Mouse (Mus musculus) heart, embryonic 11.5 days (tissue): ENCODE results near the gene Ear10. TPM values are rescaled to one million over a fixed set of nuclear protein-coding genes. Genes with fewer than 3 reads are reported as not detected.
"Not testable (repeated sequence)": the region's sequence is repeated elsewhere in the genome, so short reads cannot be mapped to it uniquely, and the experiment has no call there.

Source experiments
- ATAC-seq: fragments of 200-750 bp; cut with Nextera tagmentation; replicated peaks from 2 replicates; pipeline ENCODE4 v1.8.0; 2017; ENCODE audit warnings: moderate library complexity; ENCODE audit not compliant: insufficient number of reproducible peaks, low FRiP score, low TSS enrichment
- H3K27ac ChIP-seq: fragments of 300-500 bp; sonication (generic); 2 replicates; pipeline ENCODE4 v1.5.1; 2014; ENCODE audit warnings: mild to moderate bottlenecking, low read depth, low read length
- H3K27me3 ChIP-seq: fragments of 300-500 bp; sonication (generic); 2 replicates; pipeline ENCODE4 v1.6.1; 2014; ENCODE audit warnings: mild to moderate bottlenecking, low read length, mixed read lengths; ENCODE audit not compliant: control insufficient read depth, insufficient read depth
- H3K36me3 ChIP-seq: fragments of 300-500 bp; sonication (generic); 2 replicates; pipeline ENCODE4 v1.6.1; 2014; ENCODE audit warnings: mild to moderate bottlenecking, low read length, moderate library complexity, mixed read lengths; ENCODE audit not compliant: control insufficient read depth, insufficient read depth
- H3K4me1 ChIP-seq: fragments of 300-500 bp; sonication (generic); 2 replicates; pipeline ENCODE4 v1.6.1; 2014; ENCODE audit warnings: low read length; ENCODE audit not compliant: control insufficient read depth, insufficient read depth
- H3K4me2 ChIP-seq: fragments of 300-500 bp; sonication (generic); 2 replicates; pipeline ENCODE4 v1.6.1; 2014; ENCODE audit warnings: mild to moderate bottlenecking, moderate library complexity
- H3K4me3 ChIP-seq: fragments of 300-500 bp; sonication (generic); 2 replicates; pipeline ENCODE4 v1.5.1; 2014; ENCODE audit warnings: low read depth, low read length
- H3K9ac ChIP-seq: fragments of 300-500 bp; sonication (generic); 2 replicates; pipeline ENCODE4 v1.6.1; 2014; ENCODE audit warnings: mild to moderate bottlenecking, low read depth, low read length, moderate library complexity
- H3K9me3 ChIP-seq: fragments of 300-500 bp; sonication (generic); replicated peaks from 2 replicates; pipeline ENCODE4 v1.6.1; 2016; ENCODE audit warnings: low read length; ENCODE audit not compliant: control insufficient read depth
- WGBS: fragments of 180-500 bp; shearing (Covaris S2); extraction: QIAGEN DNeasy Blood & Tissue Kit; methylation state at CpG from one replicate; pipeline ENCODE4 v1.1.7; 2014; ENCODE audit not compliant: insufficient replicate concordance; 5-methylcytosine and 5-hydroxymethylcytosine counted together
- polyA plus RNA-seq: library from polyadenylated mRNA; unstranded; fragments of >200 nt; fragmentation: Nextera tagmentation; extraction: Ambion mirVana; gene quantifications from 2 replicates; pipeline ENCODE4 v1.2.1, GENCODE M21; 2014

Gene Ear10
- polyA plus RNA-seq: not detected in 2 replicates

- not testable (repeated sequence) for H3K9me3 ChIP-seq, H3K9ac ChIP-seq, H3K27ac ChIP-seq, H3K4me3 ChIP-seq, ATAC-seq, H3K27me3 ChIP-seq, H3K4me2 ChIP-seq, H3K4me1 ChIP-seq, H3K36me3 ChIP-seq
- 78% methylated on average over 3 of the region's 3 CpGs for whole genome bisulfite sequencing
Observed at GRCm38 (mm10) chr14:43923459-43923858, at the start of gene Ear10. Gene Ear10, minus strand, starts transcription at chr14:43923559.

- not testable (repeated sequence) for H3K4me3 ChIP-seq, H3K9ac ChIP-seq, H3K27me3 ChIP-seq, H3K36me3 ChIP-seq, H3K4me1 ChIP-seq, H3K27ac ChIP-seq, ATAC-seq, H3K9me3 ChIP-seq, H3K4me2 ChIP-seq
- no CpG with 5 or more reads among the region's 2 CpGs for WGBS
Observed at GRCm38 (mm10) chr14:43956769-43957168, 33.4 kb upstream of the Ear10 start, which contains the start of gene Ang5. Gene Ang5, plus strand, starts transcription at chr14:43957069.

GRCm38 (mm10) chr14:43955074-43955473 is 31.7 kb upstream of the Ear10 start:
- not testable (repeated sequence) for H3K27me3 ChIP-seq, H3K9me3 ChIP-seq, H3K4me2 ChIP-seq, H3K9ac ChIP-seq, H3K4me3 ChIP-seq, ATAC-seq, H3K4me1 ChIP-seq, H3K36me3 ChIP-seq, H3K27ac ChIP-seq
- no CpG with 5 or more reads among the region's 1 CpGs for WGBS

- ATAC-seq, H3K36me3 ChIP-seq, H3K9me3 ChIP-seq, H3K4me1 ChIP-seq, H3K27ac ChIP-seq, H3K4me3 ChIP-seq, H3K27me3 ChIP-seq, H3K9ac ChIP-seq, H3K4me2 ChIP-seq: not testable (repeated sequence)
- 56% methylated on average over 2 of the region's 2 CpGs for WGBS
Observed at GRCm38 (mm10) chr14:43953382-43953781, 30.0 kb upstream of the Ear10 start.

GRCm38 (mm10) chr14:43933399-43933798 is 10.0 kb upstream of the Ear10 start:
- H3K4me3 ChIP-seq, H3K27ac ChIP-seq, ATAC-seq, H3K36me3 ChIP-seq, H3K27me3 ChIP-seq, H3K9ac ChIP-seq, H3K9me3 ChIP-seq, H3K4me1 ChIP-seq, H3K4me2 ChIP-seq: not testable (repeated sequence)
- 54% methylated on average over 5 of the region's 5 CpGs for WGBS

- H3K4me3 ChIP-seq, H3K27me3 ChIP-seq, H3K4me2 ChIP-seq, H3K27ac ChIP-seq, H3K9me3 ChIP-seq, H3K4me1 ChIP-seq, H3K36me3 ChIP-seq, H3K9ac ChIP-seq, ATAC-seq: not testable (repeated sequence)
- WGBS: 12% methylated on average over 8 of the region's 8 CpGs
Observed at GRCm38 (mm10) chr14:43932991-43933390, 9.6 kb upstream of the Ear10 start.

GRCm38 (mm10) chr14:43925404-43925950 is 2.1 kb upstream of the Ear10 start:
- H3K27ac ChIP-seq: peak overlapping the region; percentile 91
- H3K9ac ChIP-seq: peak overlapping the region; percentile 80
- H3K27me3 ChIP-seq, H3K36me3 ChIP-seq, H3K9me3 ChIP-seq, H3K4me1 ChIP-seq: not testable (repeated sequence)
- H3K4me2 ChIP-seq: peak overlapping the region; percentile 58
- 0 out of 2 replicates have a peak, but pooled peaks have one; percentile 55 for ATAC-seq
- H3K4me3 ChIP-seq: peak overlapping the region; percentile 46
- WGBS: 5% methylated on average over 21 of the region's 21 CpGs

GRCm38 (mm10) chr14:43924688-43925403 is 1.5 kb upstream of the Ear10 start, which contains the start of gene Gm8113:
Gene Gm8113, plus strand, starts transcription at chr14:43925390.
- not testable (repeated sequence) for H3K4me1 ChIP-seq, H3K36me3 ChIP-seq, H3K9me3 ChIP-seq, H3K27me3 ChIP-seq
- Histone ChIP-seq H3K9ac (peak within 1 kb of the TSS; percentile 80), H3K4me3 (peak within 1 kb of the TSS; percentile 46), H3K4me2 (peak within 1 kb of the TSS; percentile 58), H3K27ac (peak within 1 kb of the TSS; percentile 91)
- 11% methylated on average over 10 of the region's 10 CpGs for WGBS
- ATAC-seq: peak; percentile 76

GRCm38 (mm10) chr14:43918214-43918613 is 5.1 kb downstream of the Ear10 start:
- not testable (repeated sequence) for H3K27me3 ChIP-seq, H3K9ac ChIP-seq, H3K36me3 ChIP-seq, H3K4me1 ChIP-seq, ATAC-seq, H3K4me3 ChIP-seq, H3K4me2 ChIP-seq, H3K27ac ChIP-seq, H3K9me3 ChIP-seq
